Mouse (Mus musculus) small intestine, adult 2 months (tissue): Measurements from ENCODE around the gene Rcvrn.

Experiments
- CTCF ChIP-seq: fragments of 200-500 bp; IDR thresholded peaks from 2 replicates; pipeline ENCODE4 v1.5.1; 2012; ENCODE audit warnings: low read depth, mild to moderate bottlenecking, control low read depth, inconsistent platforms, low read length, moderate library complexity, mixed read lengths; ENCODE audit not compliant: insufficient replicate concordance, insufficient read length; ENCODE audit errors: extremely low read depth
- POLR2A ChIP-seq: fragments of 200-500 bp; IDR thresholded peaks from 2 replicates; pipeline ENCODE4 v1.6.1; 2012; ENCODE audit warnings: low read depth, mild to moderate bottlenecking, control low read depth, inconsistent platforms, low read length, moderate library complexity

DNA sequence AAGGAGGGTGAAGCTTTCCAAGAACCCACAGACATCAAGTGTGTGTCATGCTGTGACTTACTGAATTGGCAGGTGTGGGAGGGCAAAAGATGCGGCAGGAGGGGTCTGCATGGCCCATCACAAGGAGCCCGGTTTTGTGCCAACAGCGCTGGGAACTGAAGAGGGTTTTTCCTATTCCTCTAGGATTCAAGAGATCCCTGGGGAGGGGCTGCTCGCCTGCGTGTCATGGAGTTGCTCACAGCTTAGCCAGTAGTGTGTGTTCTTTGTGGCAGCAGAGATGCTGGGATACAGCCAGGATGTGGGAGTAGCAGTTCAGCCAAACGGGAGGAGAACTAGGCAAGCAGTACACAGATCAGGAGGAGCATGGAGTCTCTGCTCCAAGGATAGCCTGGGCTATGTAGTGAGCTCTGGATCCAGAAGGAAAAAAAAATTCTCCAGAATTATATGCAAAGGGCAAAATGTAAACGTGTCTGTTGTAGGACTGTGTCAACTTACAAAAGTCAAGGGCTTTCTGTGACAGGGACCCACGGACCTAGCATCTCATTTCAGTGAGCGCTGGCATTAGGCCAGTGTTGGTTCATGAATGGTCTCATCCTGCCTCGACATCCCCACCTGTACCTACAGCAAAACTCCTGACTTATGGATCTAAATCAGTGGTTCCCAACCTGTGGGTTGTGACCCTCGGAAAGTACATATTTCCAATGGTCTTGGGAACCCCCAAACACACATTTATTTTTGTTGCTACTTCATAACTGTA lies 46.3 kb upstream of the Rcvrn start:
- TF ChIP-seq CTCF = no peak
- TF ChIP-seq POLR2A = no peak
